Mouse (Mus musculus) erythroblast, embryonic 14.5 days (primary cell): ENCODE data around the gene Arl16. TPM values are rescaled to one million over a fixed set of nuclear protein-coding genes. Genes with fewer than 3 reads are reported as not detected.
"Not testable (repeated sequence)": the region's sequence is repeated elsewhere in the genome, so short reads cannot be mapped to it uniquely, and the experiment has no call there.

Source experiments
- H3K27me3 ChIP-seq: 2 replicates; pipeline ENCODE4 v1.6.1; 2012; ENCODE audit warnings: inconsistent platforms; ENCODE audit not compliant: control insufficient read depth
- H3K36me3 ChIP-seq: 2 replicates; pipeline ENCODE4 v1.6.1; 2012; ENCODE audit warnings: mild to moderate bottlenecking, inconsistent platforms; ENCODE audit not compliant: control insufficient read depth
- H3K4me1 ChIP-seq: 2 replicates; pipeline ENCODE4 v1.6.1; 2012; ENCODE audit warnings: inconsistent platforms; ENCODE audit not compliant: control insufficient read depth
- H3K4me3 ChIP-seq: replicated peaks from 2 replicates; pipeline ENCODE3; 2012; ENCODE audit warnings: moderate library complexity, mild to moderate bottlenecking, inconsistent platforms
- H3K9me3 ChIP-seq: 2 replicates; pipeline ENCODE4 v1.6.1; 2012; ENCODE audit warnings: low read length, inconsistent platforms, mixed read lengths; ENCODE audit not compliant: control insufficient read depth
- GATA1 ChIP-seq: IDR thresholded peaks from 2 replicates; pipeline ENCODE4 v1.6.1; 2012; ENCODE audit warnings: low read length, inconsistent platforms, mixed read lengths
- TAL1 ChIP-seq: IDR thresholded peaks from 3 replicates; pipeline ENCODE4 v1.6.1; 2012; ENCODE audit warnings: low read length, inconsistent platforms, mixed read lengths
- polyA plus RNA-seq: library from polyadenylated mRNA; stranded (reverse); fragments of >175 nt; gene quantifications from 2 replicates; pipeline ENCODE4 v1.2.3, GENCODE M21; 2012

The Arl16 gene
- 2.6 and 4.9 TPM in 2 replicates for polyA plus RNA-seq

- TF ChIP-seq GATA1 = no peak
- TF ChIP-seq TAL1 = no peak
- peaks cover 72% of the 10 kb centered on the region for H3K36me3 ChIP-seq
- peak within 1 kb of the TSS; percentile 84 for H3K4me3 ChIP-seq
- no peaks in the 10 kb centered on the region for H3K27me3 ChIP-seq
- no peaks in the 10 kb centered on the region for H3K9me3 ChIP-seq
- H3K4me1 ChIP-seq = peaks cover 38% of the 10 kb centered on the region
Measured at GRCm38 (mm10) chr11:120467051-120467735, at the start of gene Arl16. Gene Arl16 (minus strand): TSS chr11:120467607.

GRCm38 (mm10) chr11:120517147-120517546, 49.7 kb upstream of the Arl16 start:
- Histone ChIP-seq H3K36me3 (no peaks in the 10 kb centered on the region), H3K4me1 (peaks cover 42% of the 10 kb centered on the region), H3K9me3 (peaks cover 3% of the 10 kb centered on the region; the same call in 1 of the 2 replicates), H3K4me3 (no peak overlapping the region), H3K27me3 (no peaks in the 10 kb centered on the region; the same call in 1 of the 2 replicates)
- TF ChIP-seq GATA1 (no peak), TAL1 (no peak)

- Histone ChIP-seq H3K36me3 (no peaks in the 10 kb centered on the region), H3K9me3 (no peaks in the 10 kb centered on the region; the same call in 1 of the 2 replicates), H3K27me3 (no peaks in the 10 kb centered on the region; the same call in 1 of the 2 replicates), H3K4me3 (no peak overlapping the region), H3K4me1 (peaks cover 40% of the 10 kb centered on the region)
- no peak for TF ChIP-seq TAL1
- no peak for TF ChIP-seq GATA1
Measured at GRCm38 (mm10) chr11:120515611-120516010, 48.2 kb upstream of the Arl16 start.

DNA sequence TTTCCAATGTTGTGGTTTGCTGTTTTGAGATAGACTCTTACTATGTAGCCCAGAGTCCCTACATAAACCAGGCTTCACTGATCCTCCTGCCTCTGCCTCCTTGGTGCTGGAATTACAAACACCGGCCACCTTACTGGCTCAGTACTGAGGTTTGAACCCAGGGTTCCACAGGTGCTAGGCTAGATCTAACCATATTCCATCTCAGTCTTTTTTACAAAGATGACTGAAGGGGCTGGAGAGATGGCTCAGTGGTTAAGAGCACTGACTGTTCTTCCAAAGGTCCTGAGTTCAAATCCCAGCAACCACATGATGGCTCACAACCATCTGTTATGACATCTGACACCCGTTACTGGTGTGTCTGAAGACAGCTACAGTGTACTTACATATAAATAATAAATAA, 46.9 kb upstream of the Arl16 start:
- peaks cover 39% of the 10 kb centered on the region for H3K4me1 ChIP-seq
- not testable (repeated sequence) for H3K36me3 ChIP-seq, H3K4me3 ChIP-seq, H3K27me3 ChIP-seq, H3K9me3 ChIP-seq

GRCm38 (mm10) chr11:120512790-120513453, 45.5 kb upstream of the Arl16 start:
- TF ChIP-seq TAL1 (no peak), GATA1 (no peak)
- Histone ChIP-seq H3K4me3 (no peak overlapping the region), H3K36me3 (no peaks in the 10 kb centered on the region), H3K9me3 (no peaks in the 10 kb centered on the region; the same call in 1 of the 2 replicates), H3K4me1 (peaks cover 35% of the 10 kb centered on the region), H3K27me3 (no peaks in the 10 kb centered on the region; the same call in 1 of the 2 replicates)

DNA sequence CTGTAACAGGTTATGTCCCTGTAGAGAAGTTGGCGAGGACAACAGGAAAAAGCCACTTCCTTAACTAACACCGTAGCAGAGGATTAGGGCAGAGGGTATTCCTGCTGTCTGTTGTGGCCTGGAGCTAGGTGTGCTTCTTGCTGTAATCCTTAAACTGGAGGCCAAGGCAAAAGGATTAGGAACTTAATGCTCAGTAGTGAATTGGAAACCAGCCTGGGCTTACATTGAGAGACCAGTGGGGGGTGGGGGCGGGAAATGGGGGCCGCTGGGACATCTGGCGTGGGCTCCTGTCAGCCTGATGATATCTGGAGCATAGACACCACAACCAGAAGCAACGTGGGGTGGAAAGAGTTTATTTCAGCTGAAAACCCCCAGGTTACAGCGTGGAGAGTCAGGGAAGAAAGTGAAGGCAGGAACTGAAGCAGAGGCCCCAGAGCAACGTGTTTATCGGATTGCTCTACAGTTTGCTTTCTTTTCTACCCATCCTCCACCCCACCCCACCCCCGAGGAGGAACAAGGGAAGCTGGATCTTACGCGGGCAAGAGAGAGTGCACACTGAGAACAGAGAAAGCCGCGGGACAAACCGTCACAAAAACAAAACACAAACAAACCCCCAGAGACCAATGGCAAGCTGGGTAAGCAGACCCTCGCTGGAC, 43.1 kb upstream of the Arl16 start:
- TF ChIP-seq TAL1 (no peak), GATA1 (no peak)
- Histone ChIP-seq H3K9me3 (no peaks in the 10 kb centered on the region; the same call in 1 of the 2 replicates), H3K27me3 (no peaks in the 10 kb centered on the region; the same call in none of the 2 replicates), H3K4me3 (peak overlapping the region; percentile 54), H3K4me1 (peaks cover 34% of the 10 kb centered on the region), H3K36me3 (no peaks in the 10 kb centered on the region)

DNA sequence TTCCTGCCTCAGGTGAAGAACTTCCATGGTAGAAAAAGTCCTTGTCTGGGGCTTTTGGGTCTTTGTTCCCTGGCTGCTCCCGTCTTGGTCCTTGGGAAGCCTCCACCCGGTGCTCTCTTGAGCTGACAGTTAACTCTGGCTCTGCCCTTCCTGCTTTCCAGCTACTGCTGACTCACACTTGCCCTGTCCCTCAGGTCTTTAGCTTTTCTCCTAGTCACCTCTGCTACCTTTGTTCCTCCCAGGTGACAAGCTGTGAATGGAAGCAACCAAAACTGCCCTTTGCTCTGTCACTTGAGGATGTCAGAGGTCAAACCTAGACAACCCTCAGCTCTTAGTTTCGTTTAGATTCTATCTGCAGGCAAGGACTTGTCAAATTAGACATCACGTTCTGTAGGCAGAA, 42.5 kb upstream of the Arl16 start:
- H3K27me3 ChIP-seq = no peaks in the 10 kb centered on the region; the same call in 1 of the 2 replicates
- H3K4me1 ChIP-seq = peaks cover 31% of the 10 kb centered on the region
- no peaks in the 10 kb centered on the region for H3K36me3 ChIP-seq
- TF ChIP-seq GATA1 = no peak
- no peak for TF ChIP-seq TAL1
- no peaks in the 10 kb centered on the region for H3K9me3 ChIP-seq
- peak overlapping the region; percentile 54 for H3K4me3 ChIP-seq

- H3K4me3 ChIP-seq = no peak overlapping the region
- H3K36me3 ChIP-seq = no peaks in the 10 kb centered on the region
- no peaks in the 10 kb centered on the region for H3K9me3 ChIP-seq
- no peaks in the 10 kb centered on the region; the same call in 1 of the 2 replicates for H3K27me3 ChIP-seq
- no peak for TF ChIP-seq TAL1
- no peak for TF ChIP-seq GATA1
- peaks cover 31% of the 10 kb centered on the region for H3K4me1 ChIP-seq
Measured at GRCm38 (mm10) chr11:120508290-120508870, 41.0 kb upstream of the Arl16 start.

DNA sequence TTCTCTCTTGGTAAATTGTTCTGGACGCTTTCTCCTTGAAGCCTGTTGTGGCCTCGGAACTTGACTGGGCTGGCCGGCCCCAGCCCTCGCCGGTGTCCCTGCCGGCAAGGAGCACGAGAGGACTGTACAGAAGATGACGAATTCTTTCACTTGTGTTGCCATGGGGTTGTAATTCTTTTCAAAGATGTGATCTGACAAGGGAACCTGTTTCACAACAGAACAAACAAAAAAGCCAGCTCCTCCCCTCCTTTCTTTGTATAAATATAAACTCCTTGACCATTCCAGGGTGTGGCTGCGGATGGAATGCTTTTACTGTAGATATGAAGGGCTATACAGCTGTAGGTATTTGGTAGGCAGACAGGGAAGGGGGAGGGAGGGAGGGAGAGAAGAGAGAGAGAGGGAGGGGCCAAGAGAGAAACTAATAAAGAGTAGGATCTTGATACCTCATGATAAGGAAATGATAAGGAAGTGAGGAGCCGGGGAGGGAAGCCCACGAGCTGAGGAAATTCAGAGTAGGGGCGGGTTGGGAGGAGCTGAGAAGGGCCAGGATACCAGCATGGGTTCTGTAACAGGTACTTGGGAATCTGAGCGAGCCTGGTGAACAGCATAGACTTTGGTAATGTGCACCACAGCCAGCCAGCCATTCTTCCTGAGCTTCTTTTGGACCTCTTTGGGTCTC, 40.3 kb upstream of the Arl16 start:
- Histone ChIP-seq H3K27me3 (no peaks in the 10 kb centered on the region; the same call in 1 of the 2 replicates), H3K4me3 (no peak overlapping the region), H3K36me3 (no peaks in the 10 kb centered on the region), H3K9me3 (no peaks in the 10 kb centered on the region), H3K4me1 (peaks cover 31% of the 10 kb centered on the region)
- no peak for TF ChIP-seq GATA1
